Comparison of ENCODE assay signal across 12 mouse cellular contexts in the genomic region with DNA sequence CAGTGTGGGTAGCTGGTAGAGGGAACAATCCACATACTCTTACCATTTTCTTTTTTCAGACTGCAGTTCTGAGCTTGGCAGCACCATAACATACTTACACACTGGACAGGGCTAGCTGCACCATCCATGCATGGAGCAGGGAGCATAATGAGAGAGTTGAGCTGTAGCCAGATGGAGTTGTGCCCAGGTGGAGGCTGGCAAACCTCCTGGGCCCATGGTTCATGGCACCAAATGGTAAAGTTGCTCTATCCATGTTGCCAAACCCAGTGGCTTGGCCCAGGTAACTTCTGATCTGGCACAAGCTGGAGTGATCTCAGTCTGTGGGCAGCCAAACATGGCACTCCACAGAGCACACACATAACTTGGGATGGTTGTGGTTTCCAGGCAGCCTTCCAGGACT.
DNase-seq lines count a peak whose midpoint lies in the region; ATAC-seq and TF ChIP-seq lines count a peak whose summit lies in the region.
"Had no signal": no experiment of that assay in that cellular context is flagged by ENCODE, and none has a peak within 500 bp of the region (broad histone marks: within the 10 kb centered on the region; RNA-seq: fewer than 3 reads in every experiment).

No protein-coding gene starts in this region.

- no peaks in the 10 kb centered on the region for H3K9me3 ChIP-seq in forebrain, embryonic 13.5 days (replicated peaks)
- no peaks in the 10 kb centered on the region for H3K9me3 ChIP-seq in forebrain, embryonic 11.5 days (ENCODE audit: control insufficient read depth, low read length)
- H3K9me3 ChIP-seq in forebrain, postnatal 0 days (ENCODE audit: low read length): no peaks in the 10 kb centered on the region

- TF ChIP-seq CTCF in forebrain, postnatal 0 days (IDR thresholded peaks at IDR 0.05; ENCODE audit: low read depth): no peak

- no peaks in the 10 kb centered on the region for H3K36me3 ChIP-seq in forebrain, embryonic 13.5 days (ENCODE audit: poor library complexity, severe bottlenecking)
- no peaks in the 10 kb centered on the region for H3K36me3 ChIP-seq in forebrain, embryonic 11.5 days (ENCODE audit: control insufficient read depth, insufficient read depth, low read length)
- no peaks in the 10 kb centered on the region for H3K36me3 ChIP-seq in forebrain, postnatal 0 days (ENCODE audit: insufficient read depth)
- H3K36me3 ChIP-seq: G1E had no signal

- no peak overlapping the region for H3K9ac ChIP-seq in forebrain, embryonic 13.5 days
- H3K9ac ChIP-seq in forebrain, embryonic 11.5 days (ENCODE audit: low read length): no peak overlapping the region
- H3K9ac ChIP-seq in forebrain, postnatal 0 days: no peak overlapping the region
- H3K9ac ChIP-seq: hindbrain, embryonic 14.5 days had no signal

- H3K4me2 ChIP-seq in forebrain, embryonic 13.5 days: no peak overlapping the region
- H3K4me2 ChIP-seq in forebrain, embryonic 11.5 days (ENCODE audit: low read depth, low read length, severe bottlenecking): no peak overlapping the region
- no peak overlapping the region for H3K4me2 ChIP-seq in forebrain, postnatal 0 days (ENCODE audit: low read depth)
- H3K4me2 ChIP-seq: hindbrain, embryonic 14.5 days had no signal

- no peak overlapping the region for H3K4me3 ChIP-seq in forebrain, embryonic 13.5 days
- H3K4me3 ChIP-seq in forebrain, embryonic 11.5 days (ENCODE audit: low read depth, low read length): no peak overlapping the region
- no peak overlapping the region for H3K4me3 ChIP-seq in forebrain, postnatal 0 days (ENCODE audit: low read depth, low read length)
- H3K4me3 ChIP-seq: layer of hippocampus, adult 2 months had no signal

- no peak for DNase-seq in forebrain, embryonic 11.5 days (ENCODE audit: low spot score)
- peak; percentile 11 for DNase-seq in kidney, adult 9 months
- no peak for DNase-seq in kidney, postnatal 25 days
- peak; percentile 4 for DNase-seq in cerebellum, adult 11 months
- peak; percentile 26 for DNase-seq in forebrain, postnatal 0 days
- no peak for DNase-seq in embryo, embryonic 9.5 days (ENCODE audit: extremely low spot score)
- DNase-seq in urinary bladder, postnatal 25 days (ENCODE audit: low spot score): no peak
- DNase-seq: lung, adult 18-20 months had no signal

- H3K27ac ChIP-seq in forebrain, embryonic 13.5 days: no peak overlapping the region
- no peak overlapping the region for H3K27ac ChIP-seq in forebrain, embryonic 11.5 days (ENCODE audit: low read depth, low read length)
- H3K27ac ChIP-seq in forebrain, postnatal 0 days (ENCODE audit: low read depth, low read length): no peak overlapping the region
- H3K27ac ChIP-seq: hindbrain, embryonic 14.5 days; layer of hippocampus, adult 2 months had no signal

- peak; percentile 51; the same call in 1 of the 2 replicates for ATAC-seq in forebrain, embryonic 13.5 days
- no peak for ATAC-seq in forebrain, embryonic 11.5 days (replicated peaks; ENCODE audit: low FRiP score)
- no peak for ATAC-seq in forebrain, postnatal 0 days

- H3K27me3 ChIP-seq in forebrain, embryonic 13.5 days: no peaks in the 10 kb centered on the region
- H3K27me3 ChIP-seq in forebrain, embryonic 11.5 days (ENCODE audit: control insufficient read depth, insufficient read depth, low read length): no peaks in the 10 kb centered on the region
- no peaks in the 10 kb centered on the region for H3K27me3 ChIP-seq in forebrain, postnatal 0 days (ENCODE audit: insufficient read depth, low read length)

- H3K4me1 ChIP-seq in forebrain, embryonic 13.5 days: peaks cover 6% of the 10 kb centered on the region; the same call in 1 of the 2 replicates
- H3K4me1 ChIP-seq in forebrain, embryonic 11.5 days (replicated peaks; ENCODE audit: control insufficient read depth, insufficient read depth, low read length): no peaks in the 10 kb centered on the region
- no peaks in the 10 kb centered on the region for H3K4me1 ChIP-seq in forebrain, postnatal 0 days (ENCODE audit: insufficient read depth)

Comparison
In these comparisons a context has a peak if more than half of its experiments do, and no peak if none do; other contexts are left out.
1. DNase-seq: peak in kidney, adult 9 months (single experiment), cerebellum, adult 11 months (single experiment) and forebrain, postnatal 0 days (single experiment); none in forebrain, embryonic 11.5 days (single experiment), kidney, postnatal 25 days (0 of 2), embryo, embryonic 9.5 days (single experiment) and urinary bladder, postnatal 25 days (single experiment).